Mouse (Mus musculus) B cell, adult 2 months (primary cell): ENCODE data around the gene Elp1.

ENCODE experiments used
- DNase-seq, 2 experiments: peaks; one replicate each; pipeline ENCODE4 v3.0.0; 2022

Gene Elp1

GRCm38 (mm10) chr4:56801907-56802668 lies at the start of gene Elp1, which contains the start of gene Fam206a:
Elp1 (minus strand) TSS chr4:56802331.
Fam206a (plus strand) TSS chr4:56802345.
- peak; percentile 99 to 100 for DNase-seq

DNA sequence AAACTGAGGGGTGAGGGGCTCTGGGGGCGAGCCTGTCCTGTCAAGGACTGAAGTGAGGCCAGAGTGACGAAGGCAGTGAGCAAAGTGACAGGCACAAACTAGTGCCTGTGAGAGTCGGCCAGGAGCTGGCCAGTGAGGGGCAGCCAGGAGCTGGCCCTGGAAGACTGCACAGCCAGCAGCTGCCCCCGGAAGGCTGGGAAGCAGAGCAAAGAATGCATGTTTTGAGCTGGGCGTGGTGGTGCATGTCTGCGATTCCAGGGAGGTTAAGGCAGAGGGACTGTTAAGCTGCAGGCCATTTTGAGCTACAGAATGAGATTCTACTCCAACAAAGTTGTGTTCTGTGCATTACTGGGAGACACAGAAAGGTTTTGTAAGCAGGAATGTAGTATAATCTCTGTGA lies 48.6 kb upstream of the Elp1 start:
- DNase-seq: no peak

GRCm38 (mm10) chr4:56848044-56848443 lies 45.9 kb upstream of the Elp1 start:
- DNase-seq: no peak

GRCm38 (mm10) chr4:56847400-56847799 lies 45.3 kb upstream of the Elp1 start:
- no peak for DNase-seq

- DNase-seq: no peak
These were observed 43.9 kb upstream of the Elp1 start for GRCm38 (mm10) chr4:56845896-56846533.

- DNase-seq: no peak
These were observed 42.8 kb upstream of the Elp1 start for GRCm38 (mm10) chr4:56844911-56845310.

DNA sequence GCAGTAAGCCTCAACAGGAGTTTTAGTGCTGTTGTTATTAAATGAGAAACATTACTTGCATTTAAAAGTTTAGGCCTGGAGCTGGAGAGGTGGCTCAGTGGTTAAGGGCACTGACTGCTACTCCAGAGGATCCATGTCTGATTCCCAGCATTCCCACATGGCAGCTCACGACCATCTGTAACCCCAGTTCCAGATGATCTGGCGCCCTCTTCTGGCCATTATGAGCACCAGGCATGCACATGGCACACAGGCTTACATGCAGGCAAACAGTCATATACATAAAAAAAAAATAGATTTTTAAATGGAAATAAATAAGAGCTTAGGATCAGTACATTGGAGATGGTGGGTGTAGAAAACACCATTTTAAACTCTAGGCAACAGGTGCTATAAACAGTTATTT lies 41.8 kb upstream of the Elp1 start:
- DNase-seq: no peak

- no peak for DNase-seq
These were observed 40.4 kb upstream of the Elp1 start for GRCm38 (mm10) chr4:56842501-56842900.

GRCm38 (mm10) chr4:56840297-56840696 lies 38.2 kb upstream of the Elp1 start:
- no peak for DNase-seq

DNA sequence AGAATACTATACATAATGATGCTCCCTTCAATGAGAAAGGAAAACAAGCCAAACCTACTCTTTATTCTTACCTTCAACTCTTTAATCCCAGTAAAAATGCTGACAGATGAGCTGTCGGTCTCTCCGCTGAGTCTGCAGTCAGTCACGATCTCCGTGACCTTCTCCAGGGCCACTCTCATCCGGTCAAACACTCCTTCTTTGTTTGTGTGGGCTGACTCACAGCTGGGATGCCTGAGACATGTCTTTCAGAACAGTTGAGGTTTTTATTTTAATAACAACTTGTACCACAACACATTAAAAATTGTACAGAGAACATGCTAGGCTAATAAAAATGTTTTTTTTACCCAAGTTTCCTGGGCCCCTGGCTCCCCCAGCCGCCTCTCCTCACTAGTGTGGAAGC lies 35.5 kb upstream of the Elp1 start:
- no peak for DNase-seq

GRCm38 (mm10) chr4:56831998-56832397 lies 29.9 kb upstream of the Elp1 start:
- DNase-seq: no peak

DNA sequence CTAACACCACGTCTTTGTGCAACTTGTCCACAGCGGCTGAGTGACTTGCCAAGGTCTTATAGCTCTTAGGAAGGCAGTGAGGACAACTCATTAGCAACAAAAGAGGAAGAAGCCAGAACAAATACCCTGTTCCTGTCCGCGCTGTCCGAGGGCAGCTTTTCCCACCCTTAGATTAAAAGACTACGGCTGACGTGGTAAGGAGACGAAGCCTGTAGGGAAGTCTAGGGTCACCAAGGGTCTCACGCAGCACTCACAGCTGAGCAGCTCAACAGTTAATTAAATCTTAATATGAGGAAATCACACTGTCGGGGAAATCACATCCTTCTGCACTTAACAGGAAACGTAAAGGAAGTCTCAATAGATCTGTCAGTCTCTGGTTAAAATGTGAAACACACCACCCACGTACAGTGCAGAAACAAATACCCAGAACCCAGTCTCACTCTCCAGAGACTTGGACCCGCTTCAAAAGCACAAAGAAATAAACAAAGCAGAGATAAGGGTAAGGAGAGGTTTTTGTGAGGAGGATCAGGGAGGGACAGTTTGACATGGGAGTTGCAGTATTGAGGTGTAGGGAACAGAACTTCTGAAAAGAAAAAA lies 29.0 kb upstream of the Elp1 start:
- DNase-seq: peak; percentile 13 to 22

GRCm38 (mm10) chr4:56829511-56829921 lies 27.4 kb upstream of the Elp1 start:
- no peak for DNase-seq

GRCm38 (mm10) chr4:56828932-56829331 lies 26.8 kb upstream of the Elp1 start:
- DNase-seq: no peak

DNA sequence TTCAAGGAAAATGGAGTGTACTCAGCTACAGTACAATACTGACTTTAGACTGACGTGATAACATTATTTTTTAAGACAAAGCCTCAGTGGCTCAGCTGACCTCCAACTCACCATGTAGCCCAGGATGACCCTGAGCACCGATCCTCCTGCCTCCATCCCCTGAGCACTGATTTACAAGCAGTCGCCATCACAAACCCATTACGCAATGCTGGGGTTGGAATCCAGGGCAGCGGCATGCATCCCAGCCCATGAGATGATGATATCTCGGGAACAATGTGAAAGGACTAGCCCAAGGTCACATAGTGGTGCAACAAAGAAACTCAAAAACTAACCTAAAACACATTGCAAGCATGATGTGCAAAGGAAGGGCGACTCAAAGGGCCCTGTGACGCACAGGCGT lies 22.1 kb upstream of the Elp1 start:
- DNase-seq: no peak

DNA sequence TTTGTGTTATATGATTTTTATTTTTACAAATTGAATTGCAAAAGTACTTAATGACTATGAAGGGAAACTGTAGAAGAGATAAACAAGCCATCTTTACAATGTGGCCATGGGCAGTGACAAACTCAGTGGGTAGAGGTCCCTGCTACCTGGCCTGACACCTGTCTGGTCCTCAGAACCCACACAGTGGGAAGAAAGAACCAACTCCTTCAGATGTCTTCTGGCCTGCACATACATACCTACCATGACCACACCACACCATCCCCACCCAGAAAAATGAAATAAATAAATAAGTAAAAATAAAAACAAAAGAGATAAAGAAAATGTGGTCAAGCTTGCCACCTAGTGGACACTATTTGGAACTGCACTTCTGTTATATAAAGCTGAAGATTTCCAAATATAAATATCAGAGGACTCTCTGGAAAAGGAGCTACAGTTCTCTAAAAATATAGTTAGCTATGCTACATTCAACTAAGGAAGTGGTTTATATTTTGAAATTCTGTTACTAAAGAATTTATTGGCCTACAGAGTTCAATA lies 18.0 kb upstream of the Elp1 start:
- peak; percentile 13 to 15 for DNase-seq

DNA sequence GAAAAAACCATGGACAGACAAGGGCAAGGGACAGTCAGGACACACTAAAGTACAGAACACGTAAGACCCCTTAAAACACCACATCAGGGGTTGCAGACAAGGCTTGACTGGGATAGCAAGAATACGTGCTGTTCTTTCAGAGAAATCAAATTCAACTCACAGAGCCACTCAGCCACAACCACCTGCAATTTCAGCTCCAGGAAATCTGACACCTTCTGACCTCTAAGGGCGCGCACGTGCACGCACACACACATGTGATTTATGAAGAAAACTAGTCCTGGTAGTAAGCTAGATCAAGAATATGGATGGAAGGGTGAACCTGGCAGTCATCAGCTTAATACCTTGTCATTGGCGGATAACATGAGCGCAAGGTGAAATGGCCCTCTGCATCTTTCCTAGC lies 13.0 kb upstream of the Elp1 start:
- no peak for DNase-seq

DNA sequence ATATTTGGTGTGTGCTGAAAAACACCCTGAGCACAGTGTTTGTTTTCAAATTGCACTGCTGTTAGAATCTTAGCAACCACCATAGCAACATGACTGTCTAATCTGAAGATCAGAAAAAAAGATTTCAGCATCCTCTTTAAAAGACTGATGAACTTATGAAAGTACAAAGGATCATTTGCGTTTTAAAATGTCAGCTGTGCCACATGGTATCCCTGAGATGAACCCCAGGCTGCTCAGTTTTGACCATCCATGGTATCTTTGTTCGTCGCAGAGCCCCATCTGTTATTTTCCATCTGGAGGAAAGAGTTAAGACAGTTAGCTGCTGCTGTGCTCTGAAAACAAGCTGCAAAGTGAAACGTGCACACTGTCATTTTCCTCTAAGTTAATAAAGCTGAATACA lies 10.0 kb upstream of the Elp1 start:
- DNase-seq: no peak

- no peak for DNase-seq
These were observed 9.5 kb upstream of the Elp1 start for GRCm38 (mm10) chr4:56811642-56812041.

- no peak for DNase-seq
These were observed 6.9 kb upstream of the Elp1 start for GRCm38 (mm10) chr4:56809050-56809449.

DNA sequence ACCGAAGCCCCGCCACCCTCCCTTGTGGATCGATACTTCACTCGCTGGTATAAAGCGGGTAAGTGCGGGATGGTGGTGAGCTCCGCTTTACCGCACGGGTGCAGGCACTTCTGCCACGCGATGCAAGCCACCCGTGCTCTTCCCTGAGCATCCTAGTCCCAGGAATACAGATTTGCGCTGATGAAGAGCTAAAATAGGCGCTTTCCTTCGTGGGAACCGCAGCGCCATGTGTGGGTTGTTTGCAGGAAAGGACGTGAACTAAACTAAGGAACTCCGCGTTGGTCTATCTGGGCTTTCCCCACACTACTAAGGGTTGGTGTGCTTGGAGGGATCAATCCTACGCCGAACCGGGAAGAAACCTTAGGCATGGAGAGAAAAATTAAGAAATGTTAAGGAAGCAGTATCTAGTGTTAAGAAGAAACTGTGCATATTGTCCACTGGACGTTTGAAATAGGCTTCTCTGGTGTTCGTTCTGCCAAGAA lies 579 bp upstream of the Elp1 start:
- DNase-seq: no peak

DNA sequence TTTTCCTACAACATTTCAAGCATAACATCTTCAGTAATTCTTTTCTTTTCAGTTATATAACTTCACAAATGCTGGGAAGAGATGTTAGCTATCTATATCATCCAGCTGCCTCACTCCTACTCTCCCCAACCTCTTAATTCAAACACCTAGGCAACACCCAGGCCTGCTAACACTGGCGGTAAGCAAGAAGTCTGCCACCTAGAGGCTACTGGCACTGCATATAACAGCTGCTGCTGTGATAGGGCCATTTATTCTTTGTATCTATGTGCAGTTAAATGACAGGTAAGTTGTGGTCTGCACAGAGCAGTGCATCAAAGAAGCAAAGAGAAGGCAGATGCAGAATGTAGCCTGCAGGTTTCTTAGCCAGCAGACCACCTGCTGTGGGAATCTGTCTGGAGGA lies 10.8 kb downstream of the Elp1 start:
- DNase-seq: peak; percentile 2 to 7

DNA sequence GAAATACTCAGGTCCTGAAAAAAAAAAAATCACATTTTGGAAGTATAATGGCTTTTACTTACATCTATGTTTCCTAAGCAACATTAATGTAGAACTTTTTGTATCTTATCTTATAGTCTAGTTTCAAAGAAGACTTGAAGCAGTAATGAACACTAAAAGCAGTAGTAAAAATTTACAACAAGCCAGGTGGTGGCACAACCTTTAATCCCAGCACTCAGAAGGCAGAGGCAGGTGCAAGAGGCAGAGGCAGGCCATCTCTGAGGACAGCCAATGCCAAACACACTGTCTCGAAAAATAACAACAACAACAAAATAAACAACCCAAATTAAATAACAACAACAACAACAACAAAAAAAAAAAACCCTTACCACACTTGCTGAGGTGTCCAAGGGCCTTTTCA lies 31.1 kb downstream of the Elp1 start:
- DNase-seq: no peak

GRCm38 (mm10) chr4:56768913-56769312 lies 33.2 kb downstream of the Elp1 start:
- no peak for DNase-seq
